Mouse (Mus musculus) hindbrain, embryonic 16.5 days (tissue): Measurements from ENCODE around the gene Nek6. TPM values are rescaled to one million over a fixed set of nuclear protein-coding genes. Genes with fewer than 3 reads are reported as not detected.

Source experiments
- ATAC-seq: fragments of 200-750 bp; cut with Nextera tagmentation; 2 replicates; pipeline ENCODE4 v1.8.0; 2017; ENCODE audit warnings: moderate TSS enrichment, moderate library complexity
- H3K27ac ChIP-seq: fragments of 300-500 bp; sonication (generic); 2 replicates; pipeline ENCODE4 v1.5.1; 2014; ENCODE audit warnings: low read depth, mild to moderate bottlenecking, control low read depth, low read length, moderate library complexity
- H3K27me3 ChIP-seq: fragments of 300-500 bp; sonication (generic); replicated peaks from 2 replicates; pipeline ENCODE4 v1.6.1; 2014; ENCODE audit warnings: low read length; ENCODE audit not compliant: control insufficient read depth, insufficient read depth
- H3K36me3 ChIP-seq: fragments of 300-500 bp; sonication (generic); 2 replicates; pipeline ENCODE4 v1.6.1; 2014; ENCODE audit warnings: mild to moderate bottlenecking, low read length, moderate library complexity, mixed read lengths; ENCODE audit not compliant: control insufficient read depth, insufficient read depth
- H3K4me1 ChIP-seq: fragments of 300-500 bp; sonication (generic); 2 replicates; pipeline ENCODE4 v1.6.1; 2014; ENCODE audit warnings: low read depth, low read length; ENCODE audit not compliant: control insufficient read depth, insufficient read depth
- H3K4me2 ChIP-seq: fragments of 300-500 bp; sonication (generic); 2 replicates; pipeline ENCODE4 v1.6.1; 2014; ENCODE audit warnings: mild to moderate bottlenecking, low read length, control low read depth, moderate library complexity
- H3K4me3 ChIP-seq: fragments of 300-500 bp; sonication (generic); 2 replicates; pipeline ENCODE4 v1.5.1; 2014; ENCODE audit warnings: mild to moderate bottlenecking, low read length, control low read depth, moderate library complexity
- H3K9ac ChIP-seq: fragments of 300-500 bp; sonication (generic); 2 replicates; pipeline ENCODE4 v1.6.1; 2014; ENCODE audit warnings: low read depth, mild to moderate bottlenecking, control low read depth, low read length, moderate library complexity
- H3K9me3 ChIP-seq: fragments of 300-500 bp; sonication (generic); 2 replicates; pipeline ENCODE4 v1.6.1; 2014; ENCODE audit warnings: mild to moderate bottlenecking, low read length, moderate library complexity; ENCODE audit not compliant: control insufficient read depth
- WGBS: fragments of 180-500 bp; shearing (Covaris S2); extraction: QIAGEN DNeasy Blood & Tissue Kit; methylation state at CpG from one replicate; pipeline ENCODE4 v1.1.7; 2014; 5-methylcytosine and 5-hydroxymethylcytosine counted together
- polyA plus RNA-seq: library from polyadenylated mRNA; unstranded; fragments of >200 nt; fragmentation: Nextera tagmentation; extraction: Ambion mirVana; gene quantifications from 2 replicates; pipeline ENCODE4 v1.2.1, GENCODE M21; 2015

Nek6 gene
- polyA plus RNA-seq = 65.4 and 72.4 TPM in 2 replicates

DNA sequence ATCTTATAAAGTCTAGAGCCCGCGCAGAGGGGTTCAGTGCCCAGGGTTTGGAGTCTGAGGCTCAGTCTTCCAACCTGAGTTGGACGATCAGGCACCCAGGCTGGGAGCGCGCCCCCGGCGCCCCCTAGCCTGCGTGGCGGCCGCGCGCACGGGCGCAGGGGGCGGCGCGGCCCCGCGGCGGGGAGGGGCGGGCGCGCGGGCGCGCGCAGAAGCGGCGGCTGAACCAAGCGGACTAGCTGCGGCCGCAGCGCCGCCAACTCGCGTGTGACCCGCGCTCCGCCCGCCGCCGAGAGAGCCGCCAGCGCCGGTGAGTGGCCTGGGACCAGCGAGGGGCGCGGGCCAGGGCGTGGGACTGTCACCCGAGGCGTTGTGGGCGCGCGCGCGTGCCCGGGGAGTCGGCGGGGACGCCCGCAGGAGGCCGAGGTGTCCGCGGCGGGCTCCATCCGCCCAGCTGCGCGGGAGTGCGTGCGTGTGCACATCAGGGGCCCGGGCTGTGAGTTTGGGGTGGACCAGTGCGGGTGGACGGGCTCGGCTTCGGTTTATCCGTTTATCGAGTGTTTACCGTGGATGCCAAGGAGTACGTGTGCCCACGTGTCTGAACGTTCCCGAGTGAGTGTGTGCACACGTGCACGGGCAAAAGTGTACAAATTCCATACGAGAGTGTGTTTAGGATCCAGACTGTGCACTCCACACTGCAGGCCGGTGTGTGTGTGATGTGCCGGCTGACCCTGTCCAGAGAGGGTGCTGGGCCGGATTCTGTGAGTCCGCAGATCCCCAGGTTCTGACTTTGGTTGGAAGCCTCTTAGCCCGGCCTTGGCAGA is at the start of gene Nek6:
Gene Nek6, plus strand, starts transcription at position 157 of the 821 bp plus-strand sequence.
- H3K27me3 ChIP-seq = no peaks in the 10 kb centered on the region
- peak within 1 kb of the TSS; percentile 77 for H3K4me3 ChIP-seq
- no peaks in the 10 kb centered on the region for H3K9me3 ChIP-seq
- H3K4me2 ChIP-seq = peak within 1 kb of the TSS; percentile 74
- no peaks in the 10 kb centered on the region for H3K36me3 ChIP-seq
- WGBS = under 1% methylated on average over 54 of the region's 90 CpGs
- peaks cover 14% of the 10 kb centered on the region for H3K4me1 ChIP-seq
- peak; percentile 73 for ATAC-seq
- H3K9ac ChIP-seq = peak within 1 kb of the TSS; percentile 72
- H3K27ac ChIP-seq = peak within 1 kb of the TSS; percentile 86

DNA sequence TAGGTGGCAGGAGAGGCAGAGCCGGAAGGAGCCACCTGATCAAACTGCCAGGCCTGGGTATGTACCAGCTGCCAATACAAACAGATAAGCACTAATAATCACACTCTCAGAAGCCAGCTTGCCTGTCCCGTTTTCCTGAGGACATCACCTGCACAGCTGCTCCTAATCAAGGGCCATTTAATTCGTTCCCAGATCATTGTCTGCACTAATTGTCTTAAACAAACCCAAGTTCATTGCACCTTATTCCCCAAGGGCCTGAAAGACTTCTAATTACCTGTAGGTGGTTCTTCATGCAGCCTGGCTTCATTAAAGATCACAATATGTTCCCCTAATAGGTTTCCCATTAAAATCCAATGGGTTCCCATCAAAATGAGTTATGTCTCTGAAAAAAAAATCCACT is 49.1 kb upstream of the Nek6 start:
- Histone ChIP-seq H3K9me3 (no peaks in the 10 kb centered on the region), H3K4me3 (no peak overlapping the region), H3K36me3 (no peaks in the 10 kb centered on the region), H3K4me1 (peaks cover 10% of the 10 kb centered on the region), H3K27me3 (no peaks in the 10 kb centered on the region), H3K9ac (no peak overlapping the region), H3K4me2 (no peak overlapping the region), H3K27ac (no peak overlapping the region)
- no peak for ATAC-seq
- WGBS = 48% methylated on average over 3 of the region's 3 CpGs

DNA sequence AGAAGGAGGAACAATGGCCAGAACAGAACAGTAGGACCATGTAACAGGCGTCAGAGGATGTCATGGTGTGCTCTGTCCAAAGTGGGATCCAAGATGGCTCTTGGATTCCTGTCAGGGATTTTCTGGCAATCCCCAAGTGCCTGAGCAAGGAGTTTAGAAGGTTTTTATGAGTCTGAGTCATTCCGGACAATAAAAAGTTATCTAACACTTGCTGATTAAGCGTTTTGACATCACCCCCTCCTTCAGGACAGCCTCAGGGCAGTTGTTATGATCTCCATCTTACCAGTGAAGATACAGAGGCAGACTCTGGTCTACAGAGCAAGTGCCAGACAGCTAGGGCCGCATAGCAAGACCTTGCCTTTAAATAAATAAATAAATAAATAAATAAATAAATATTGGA is 42.6 kb upstream of the Nek6 start:
- no peak for ATAC-seq
- WGBS = 90% methylated on average over 4 of the region's 4 CpGs
- H3K36me3 ChIP-seq = no peaks in the 10 kb centered on the region
- no peak overlapping the region for H3K9ac ChIP-seq
- H3K4me1 ChIP-seq = no peaks in the 10 kb centered on the region
- no peaks in the 10 kb centered on the region for H3K27me3 ChIP-seq
- no peak overlapping the region for H3K4me3 ChIP-seq
- no peak overlapping the region for H3K4me2 ChIP-seq
- no peak overlapping the region for H3K27ac ChIP-seq
- no peaks in the 10 kb centered on the region for H3K9me3 ChIP-seq

DNA sequence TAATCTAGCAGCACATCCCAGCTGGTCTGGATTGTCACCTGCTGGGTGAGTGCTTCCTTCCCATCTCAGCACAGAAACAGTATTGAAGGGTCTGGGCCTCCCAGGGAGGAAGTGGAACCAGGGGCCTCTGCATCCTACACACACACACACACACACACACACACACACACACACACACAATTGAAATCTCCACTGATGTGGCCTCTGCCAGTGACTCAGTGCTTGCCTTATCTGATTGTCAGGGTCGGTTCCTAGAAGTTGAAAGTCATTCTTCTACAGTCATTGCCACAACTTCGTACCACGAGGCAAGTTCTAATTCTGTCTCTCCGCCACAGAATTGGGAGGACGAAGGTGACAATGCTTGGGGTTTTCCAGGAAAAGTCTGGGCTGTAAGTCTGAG is 39.7 kb upstream of the Nek6 start:
- no peaks in the 10 kb centered on the region for H3K27me3 ChIP-seq
- no peak overlapping the region for H3K4me2 ChIP-seq
- no peaks in the 10 kb centered on the region for H3K9me3 ChIP-seq
- no peaks in the 10 kb centered on the region for H3K36me3 ChIP-seq
- no peaks in the 10 kb centered on the region for H3K4me1 ChIP-seq
- H3K4me3 ChIP-seq = no peak overlapping the region
- H3K9ac ChIP-seq = no peak overlapping the region
- 85% methylated on average over 5 of the region's 5 CpGs for WGBS
- ATAC-seq = no peak
- no peak overlapping the region for H3K27ac ChIP-seq

DNA sequence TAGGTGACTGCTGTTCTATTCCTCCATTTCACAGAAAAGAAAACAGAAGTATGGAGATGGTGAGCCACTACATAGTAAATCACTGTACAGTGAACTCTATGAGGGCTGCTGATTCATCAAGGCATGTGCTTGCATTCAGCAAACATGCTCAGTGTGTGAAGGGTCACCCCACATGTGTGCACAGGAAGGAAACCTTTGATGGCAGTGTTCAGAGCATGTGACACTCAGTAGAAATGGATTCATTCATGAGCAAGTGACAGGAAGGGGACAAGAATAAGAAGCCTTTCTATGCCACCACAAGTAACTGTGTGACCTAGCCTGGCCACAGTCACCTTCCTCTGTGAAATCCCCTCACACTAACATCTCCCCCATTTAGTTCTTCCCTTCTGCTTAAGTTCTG is 38.6 kb upstream of the Nek6 start:
- Histone ChIP-seq H3K27me3 (no peaks in the 10 kb centered on the region), H3K4me2 (no peak overlapping the region), H3K27ac (no peak overlapping the region), H3K9ac (no peak overlapping the region), H3K9me3 (no peaks in the 10 kb centered on the region), H3K4me1 (no peaks in the 10 kb centered on the region), H3K36me3 (no peaks in the 10 kb centered on the region), H3K4me3 (no peak overlapping the region)
- no peak for ATAC-seq

DNA sequence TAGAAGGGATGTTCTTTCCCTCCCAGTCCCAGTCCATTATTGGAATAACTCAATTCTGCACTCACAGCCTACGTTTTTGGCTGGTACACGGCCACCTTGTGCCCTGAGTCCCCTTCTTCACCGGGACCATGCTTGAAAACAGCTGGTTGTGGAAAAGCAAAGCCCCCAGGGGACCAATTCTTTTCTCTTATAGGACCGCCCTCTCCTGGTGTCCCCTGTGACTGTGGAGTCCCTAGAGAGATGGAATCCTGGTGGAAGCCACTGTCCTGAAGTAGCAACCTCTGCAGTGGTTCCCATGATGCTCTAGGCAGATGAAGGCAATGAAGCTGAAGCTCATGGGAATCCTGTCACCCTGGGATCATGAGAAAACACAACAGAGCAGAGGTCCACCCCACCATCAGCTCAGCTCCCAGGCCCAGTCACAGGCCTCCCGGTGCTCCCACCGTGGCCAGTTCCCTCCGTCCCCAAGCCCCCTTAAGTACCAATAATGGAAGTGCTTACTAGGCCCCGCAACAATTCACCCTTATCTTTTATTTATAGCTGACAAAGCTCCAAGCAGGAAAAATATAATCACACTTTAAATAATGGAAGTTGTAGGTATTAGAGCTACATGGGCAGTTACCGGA is 34.5 kb upstream of the Nek6 start:
- ATAC-seq = no peak
- Histone ChIP-seq H3K4me3 (no peak overlapping the region), H3K27ac (no peak overlapping the region), H3K27me3 (no peaks in the 10 kb centered on the region), H3K9me3 (no peaks in the 10 kb centered on the region), H3K9ac (no peak overlapping the region), H3K4me2 (no peak overlapping the region), H3K36me3 (no peaks in the 10 kb centered on the region), H3K4me1 (no peaks in the 10 kb centered on the region)
- WGBS = 71% methylated on average over 9 of the region's 9 CpGs

DNA sequence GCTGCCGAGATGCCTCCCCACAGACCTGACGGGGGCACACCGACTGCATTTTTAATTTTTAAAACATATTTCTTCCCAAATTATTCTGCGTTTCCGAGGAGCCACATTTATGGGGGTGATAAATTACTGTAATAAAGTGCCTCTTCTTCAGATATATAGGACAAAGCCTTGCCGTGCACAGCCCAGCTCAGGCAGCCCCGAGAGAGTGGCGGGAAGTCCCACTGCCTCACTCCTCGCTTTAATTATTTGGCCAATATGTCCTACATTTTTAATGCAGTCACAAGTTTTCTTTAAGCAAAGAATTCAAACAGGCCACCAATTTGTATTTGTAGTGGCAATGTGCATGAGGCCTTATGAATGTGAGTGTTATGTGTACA is 34.0 kb upstream of the Nek6 start:
- Histone ChIP-seq H3K27ac (no peak overlapping the region), H3K4me1 (no peaks in the 10 kb centered on the region), H3K36me3 (no peaks in the 10 kb centered on the region), H3K27me3 (no peaks in the 10 kb centered on the region), H3K4me2 (no peak overlapping the region), H3K9me3 (no peaks in the 10 kb centered on the region), H3K9ac (no peak overlapping the region), H3K4me3 (no peak overlapping the region)
- 67% methylated on average over 9 of the region's 9 CpGs for WGBS
- ATAC-seq = peak; percentile 68; the same call in 1 of the 2 replicates

DNA sequence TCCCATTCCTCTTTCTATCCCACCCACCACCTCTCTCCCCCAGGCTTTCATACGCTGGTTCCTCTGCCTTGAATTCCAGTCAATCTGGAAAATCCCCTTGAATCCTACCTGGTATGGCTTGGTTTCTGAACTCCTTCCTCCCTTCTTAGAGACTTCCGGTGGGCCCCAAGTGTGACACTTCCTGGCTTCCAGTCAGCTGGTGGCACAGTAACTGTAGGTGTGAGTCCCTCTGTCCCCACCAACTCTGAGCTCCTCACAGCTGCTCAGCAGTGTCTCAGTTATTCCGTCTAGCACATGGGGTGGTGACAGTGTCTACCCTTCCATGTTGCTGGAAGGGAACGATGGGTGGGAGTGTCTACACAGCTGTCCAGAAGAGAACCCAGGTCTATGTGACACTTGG is 32.8 kb upstream of the Nek6 start:
- WGBS = 89% methylated on average over 4 of the region's 4 CpGs

DNA sequence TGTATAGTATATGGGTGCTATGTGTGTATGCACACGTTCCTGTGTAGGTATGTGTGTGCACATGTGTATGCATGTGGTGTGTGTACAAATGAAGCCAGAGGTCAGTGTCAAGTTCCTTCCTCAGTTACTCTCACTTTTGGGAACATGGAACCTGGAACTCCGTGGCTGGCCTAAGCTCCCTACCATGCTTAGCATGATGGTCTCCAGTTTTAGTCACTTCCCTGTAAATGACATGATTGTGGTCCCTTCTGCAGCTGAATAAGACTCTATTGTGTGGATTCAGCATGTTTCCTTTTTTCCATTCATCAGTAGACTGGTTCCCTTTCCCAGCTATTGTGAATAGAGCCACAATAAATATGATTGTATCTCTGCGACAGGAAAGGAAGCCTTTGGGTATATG is 31.9 kb upstream of the Nek6 start:
- H3K4me1 ChIP-seq = no peaks in the 10 kb centered on the region
- no peaks in the 10 kb centered on the region for H3K36me3 ChIP-seq
- no peaks in the 10 kb centered on the region for H3K27me3 ChIP-seq
- no peaks in the 10 kb centered on the region for H3K9me3 ChIP-seq
- H3K9ac ChIP-seq = no peak overlapping the region
- H3K4me2 ChIP-seq = no peak overlapping the region
- WGBS = 76% methylated on average over 3 of the region's 3 CpGs
- no peak for ATAC-seq
- no peak overlapping the region for H3K4me3 ChIP-seq
- H3K27ac ChIP-seq = no peak overlapping the region

More for the DNA sequence above, 32.8 kb upstream of the Nek6 start:
- H3K4me1 ChIP-seq = no peaks in the 10 kb centered on the region
- ATAC-seq = no peak
- no peaks in the 10 kb centered on the region for H3K27me3 ChIP-seq
- H3K36me3 ChIP-seq = no peaks in the 10 kb centered on the region
- H3K4me2 ChIP-seq = no peak overlapping the region
- no peak overlapping the region for H3K9ac ChIP-seq
- H3K27ac ChIP-seq = no peak overlapping the region
- H3K4me3 ChIP-seq = no peak overlapping the region
- H3K9me3 ChIP-seq = no peaks in the 10 kb centered on the region
